Mouse (Mus musculus) midbrain, embryonic 10.5 days (tissue): ENCODE measurements around the gene Trim71. TPM values are rescaled to one million over a fixed set of nuclear protein-coding genes. Genes with fewer than 3 reads are reported as not detected.

Experiments used
- DNase-seq: peaks from one replicate; pipeline ENCODE4 v3.0.0-alpha.2; 2017; ENCODE audit warnings: low spot score
- H3K27ac ChIP-seq: fragments of 300-500 bp; sonication (generic); replicated peaks from 2 replicates; pipeline ENCODE4 v1.5.1; 2016; ENCODE audit warnings: mild to moderate bottlenecking
- H3K27me3 ChIP-seq: fragments of 300-500 bp; sonication (generic); 2 replicates; pipeline ENCODE4 v1.6.1; 2016; ENCODE audit warnings: low read depth, mild to moderate bottlenecking; ENCODE audit not compliant: poor library complexity, severe bottlenecking
- H3K36me3 ChIP-seq: fragments of 300-500 bp; sonication (generic); 2 replicates; pipeline ENCODE4 v1.6.1; 2016; ENCODE audit warnings: mild to moderate bottlenecking, moderate library complexity
- H3K4me1 ChIP-seq: fragments of 300-500 bp; sonication (generic); 2 replicates; pipeline ENCODE4 v1.6.1; 2016
- H3K4me3 ChIP-seq: fragments of 300-500 bp; sonication (generic); 2 replicates; pipeline ENCODE4 v1.5.1; 2016; ENCODE audit warnings: mild to moderate bottlenecking, moderate library complexity
- H3K9me3 ChIP-seq: fragments of 300-500 bp; sonication (generic); replicated peaks from 2 replicates; pipeline ENCODE4 v1.6.1; 2016; ENCODE audit warnings: mild to moderate bottlenecking
- WGBS: fragments of 180-500 bp; shearing (Covaris S2); methylation state at CpG from one replicate; pipeline ENCODE4 v1.1.7; 2016; 5-methylcytosine and 5-hydroxymethylcytosine counted together
- polyA plus RNA-seq: library from polyadenylated mRNA; unstranded; fragments of >200 nt; fragmentation: Nextera tagmentation; extraction: Ambion mirVana; gene quantifications from 2 replicates; pipeline ENCODE4 v1.2.1, GENCODE M21; 2016

Gene Trim71
- polyA plus RNA-seq, 1 experiment from 2014 or later, result 6.8 TPM

DNA sequence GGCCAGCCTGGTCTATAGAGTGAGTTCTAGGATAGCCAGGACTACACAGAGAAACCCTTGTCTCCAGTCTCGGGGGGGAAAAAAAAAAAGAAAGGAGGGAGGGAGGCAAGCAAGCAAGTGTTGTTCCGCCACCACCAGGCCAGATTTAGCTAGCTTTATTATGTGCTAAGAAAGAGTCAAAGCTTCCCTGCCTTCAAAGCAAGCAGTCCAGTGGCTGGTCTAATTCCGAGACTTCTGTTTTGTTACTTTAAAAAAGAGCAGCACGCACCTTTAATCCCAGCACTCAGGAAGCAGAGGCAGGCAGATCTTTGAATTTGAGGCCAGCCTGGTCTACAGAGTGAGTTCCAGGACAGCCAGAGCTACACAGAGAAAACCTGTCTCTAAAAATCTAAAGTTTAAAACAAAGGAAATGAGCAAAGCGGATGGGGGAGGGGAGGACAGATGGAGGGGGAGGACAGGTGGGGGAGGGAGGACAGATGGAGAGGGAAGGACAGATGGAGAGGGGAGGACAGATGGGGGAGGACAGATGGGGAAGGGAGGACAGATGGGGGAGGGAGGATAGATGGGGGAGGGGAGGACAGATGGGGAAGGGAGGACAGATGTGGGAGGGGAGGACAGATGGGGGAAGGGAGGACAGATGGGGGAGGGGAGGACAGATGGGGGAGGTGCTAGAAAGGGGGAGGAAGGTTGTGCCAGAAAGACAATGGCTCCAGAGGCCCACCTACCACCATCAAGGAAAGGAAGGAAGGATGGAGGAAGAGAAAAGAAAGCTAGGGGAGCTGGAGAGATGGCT is 4.7 kb upstream of the Trim71 start:
- Histone ChIP-seq H3K27me3 (no peaks in the 10 kb centered on the region), H3K4me3 (no peak overlapping the region), H3K4me1 (peaks cover 17% of the 10 kb centered on the region), H3K9me3 (no peaks in the 10 kb centered on the region; the same call in 1 of the 2 replicates), H3K27ac (no peak overlapping the region), H3K36me3 (no peaks in the 10 kb centered on the region)
- WGBS, result 86% methylated on average over 5 of the region's 5 CpGs
- no peak for DNase-seq

DNA sequence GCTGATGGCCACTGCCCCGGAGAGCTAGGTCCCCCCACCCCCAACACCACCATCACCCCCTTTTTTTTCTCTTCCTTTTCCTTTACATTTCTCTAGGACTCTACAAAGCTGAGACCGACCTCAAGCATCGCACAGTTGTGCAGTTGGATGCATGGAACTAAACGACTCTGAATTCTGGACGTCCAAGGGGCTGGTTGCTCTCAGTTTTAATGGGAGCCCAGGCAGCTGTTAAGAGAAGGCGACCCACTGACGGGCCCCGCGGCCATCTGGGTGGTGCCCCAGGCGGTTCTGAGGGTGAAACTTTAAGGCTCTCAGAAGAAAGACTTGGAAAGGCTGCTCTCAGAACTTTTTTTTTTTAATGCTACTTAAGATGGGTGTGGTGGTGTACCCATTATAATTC is 498 bp upstream of the Trim71 start:
- peak; percentile 51 for DNase-seq
- H3K9me3 ChIP-seq, result no peaks in the 10 kb centered on the region; the same call in 1 of the 2 replicates
- no peaks in the 10 kb centered on the region for H3K36me3 ChIP-seq
- H3K4me3 ChIP-seq, result peak overlapping the region; percentile 92
- peak overlapping the region; percentile 99 for H3K27ac ChIP-seq
- H3K4me1 ChIP-seq, result peaks cover 40% of the 10 kb centered on the region
- WGBS, result under 1% methylated on average over 10 of the region's 10 CpGs
- no peaks in the 10 kb centered on the region for H3K27me3 ChIP-seq

- H3K4me3 ChIP-seq, result peak overlapping the region; percentile 92
- H3K27ac ChIP-seq, result peak overlapping the region; percentile 99
- H3K4me1 ChIP-seq, result peaks cover 56% of the 10 kb centered on the region
- no peaks in the 10 kb centered on the region for H3K27me3 ChIP-seq
- H3K36me3 ChIP-seq, result no peaks in the 10 kb centered on the region
- under 1% methylated on average over 94 of the region's 122 CpGs for WGBS
- H3K9me3 ChIP-seq, result no peaks in the 10 kb centered on the region; the same call in 1 of the 2 replicates
- DNase-seq, result peak; percentile 69
Observed at GRCm38 (mm10) chr9:114562919-114563751, 1.0 kb downstream of the Trim71 start.

DNA sequence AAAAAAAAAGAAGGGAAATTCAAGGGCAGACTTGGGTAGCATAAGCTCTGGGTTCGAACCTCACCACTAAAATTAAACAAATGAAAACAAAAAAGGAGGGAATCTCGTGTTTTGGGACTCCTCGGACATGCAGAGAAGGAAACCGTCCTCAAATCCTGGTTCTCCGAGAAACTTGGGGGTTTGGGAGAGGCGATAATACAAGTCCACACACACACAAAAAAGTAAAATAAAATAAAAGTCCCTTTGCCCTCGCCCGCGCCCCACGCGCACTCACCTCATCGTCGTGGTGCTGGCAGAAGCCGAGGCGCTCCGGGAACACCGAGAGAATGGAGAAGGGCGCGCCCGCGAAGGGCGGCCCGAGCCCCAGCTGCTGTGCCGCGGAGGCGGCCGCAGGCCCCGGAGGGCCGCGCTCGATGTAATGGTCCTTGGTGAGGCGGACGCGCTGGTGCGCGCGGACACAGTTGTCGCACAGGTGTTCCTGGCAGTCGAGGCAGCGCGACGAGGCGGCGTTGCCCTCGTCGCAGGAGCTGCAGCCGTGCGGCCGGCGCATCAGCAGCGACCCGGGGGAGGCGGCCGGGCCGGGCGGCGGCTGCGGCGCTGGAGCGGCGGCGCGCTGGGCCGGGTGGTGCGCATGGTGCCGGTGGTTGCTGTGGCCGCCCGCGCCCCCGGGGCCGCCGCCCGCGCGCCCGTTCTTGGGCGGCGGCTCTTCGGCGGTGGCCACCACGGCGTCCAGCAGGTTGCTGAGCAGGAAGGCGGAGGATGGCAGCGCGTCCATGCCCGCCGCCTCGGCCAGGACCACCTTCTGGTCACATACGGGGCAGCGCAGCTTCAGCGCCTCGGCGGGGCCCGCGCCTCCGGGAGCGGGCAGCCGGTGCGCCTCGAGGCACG is 1.9 kb downstream of the Trim71 start:
- no peaks in the 10 kb centered on the region; the same call in 1 of the 2 replicates for H3K9me3 ChIP-seq
- H3K4me1 ChIP-seq, result peaks cover 64% of the 10 kb centered on the region
- DNase-seq, result peak; percentile 62
- peak overlapping the region; percentile 99 for H3K27ac ChIP-seq
- H3K27me3 ChIP-seq, result no peaks in the 10 kb centered on the region
- under 1% methylated on average over 98 of the region's 101 CpGs for WGBS
- H3K4me3 ChIP-seq, result peak overlapping the region; percentile 92
- no peaks in the 10 kb centered on the region for H3K36me3 ChIP-seq

DNA sequence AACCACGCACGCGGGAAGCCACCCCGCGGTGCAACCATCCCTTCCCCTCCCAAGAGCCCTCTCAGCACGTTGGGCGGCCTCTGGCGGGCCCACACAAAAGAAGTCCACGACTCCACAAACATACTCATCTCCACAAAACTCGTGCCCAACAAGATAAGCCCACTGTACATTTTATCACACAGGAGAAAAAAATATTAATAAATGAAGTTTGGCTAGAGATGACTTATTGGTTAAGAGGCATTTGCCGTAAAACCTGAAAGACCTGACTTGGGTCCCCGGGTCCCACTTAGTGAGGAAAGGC is 2.5 kb downstream of the Trim71 start:
- Histone ChIP-seq H3K4me1 (peaks cover 71% of the 10 kb centered on the region), H3K4me3 (peak overlapping the region; percentile 92), H3K27ac (peak overlapping the region; percentile 99), H3K27me3 (no peaks in the 10 kb centered on the region), H3K9me3 (no peaks in the 10 kb centered on the region), H3K36me3 (no peaks in the 10 kb centered on the region)
- WGBS, result 0% methylated on average over 12 of the region's 12 CpGs
- DNase-seq, result peak; percentile 60

DNA sequence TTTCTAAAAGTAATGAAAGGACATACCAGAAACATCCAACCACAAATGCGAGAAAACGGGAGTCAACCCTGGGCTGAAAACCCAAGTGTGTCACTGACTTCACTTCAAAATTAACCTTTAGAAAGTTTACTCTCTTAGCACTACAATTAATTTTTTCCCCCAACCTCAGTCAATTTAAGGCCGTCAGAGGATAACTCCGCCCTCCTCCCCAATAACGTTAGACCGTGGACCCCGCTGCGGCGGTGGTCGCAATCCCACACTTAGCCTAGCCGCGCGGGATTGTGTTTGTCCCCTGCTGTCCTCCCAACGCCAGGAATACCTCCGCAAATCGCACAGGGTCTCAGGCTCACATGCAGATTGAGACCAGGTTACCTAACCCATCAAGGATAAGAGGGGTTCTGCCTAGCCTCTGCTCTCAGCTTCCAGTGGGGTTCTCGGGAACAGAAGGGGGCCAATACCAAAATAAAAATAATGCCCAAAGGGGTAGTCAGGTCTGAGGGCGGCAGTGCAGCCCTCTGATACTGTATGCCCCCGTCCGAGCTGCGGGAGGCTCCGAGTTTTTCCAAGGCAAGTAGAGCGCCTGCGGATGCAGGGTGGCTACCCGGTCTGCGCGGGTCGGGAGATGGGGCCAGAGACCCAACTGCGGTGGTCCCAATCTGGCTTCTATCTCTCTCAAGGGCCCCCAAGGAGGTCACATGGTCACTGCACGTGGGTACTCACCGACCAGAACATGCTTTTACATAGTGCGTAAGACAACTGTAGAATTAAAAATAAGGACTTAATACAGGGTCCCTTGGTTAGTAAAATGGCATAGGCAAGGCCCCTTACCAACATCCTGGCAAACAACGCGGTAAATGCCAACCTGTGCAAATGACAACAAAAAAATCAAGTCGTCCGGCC is 3.1 kb downstream of the Trim71 start:
- Histone ChIP-seq H3K9me3 (no peaks in the 10 kb centered on the region), H3K27me3 (no peaks in the 10 kb centered on the region), H3K27ac (peak overlapping the region; percentile 99), H3K36me3 (no peaks in the 10 kb centered on the region), H3K4me1 (peaks cover 77% of the 10 kb centered on the region), H3K4me3 (peak overlapping the region; percentile 92)
- peak; percentile 50 for DNase-seq
- under 1% methylated on average over 36 of the region's 36 CpGs for WGBS

GRCm38 (mm10) chr9:114560141-114560540 is 4.0 kb downstream of the Trim71 start:
- peaks cover 78% of the 10 kb centered on the region for H3K4me1 ChIP-seq
- no peaks in the 10 kb centered on the region for H3K9me3 ChIP-seq
- WGBS, result 9% methylated on average over 7 of the region's 7 CpGs
- H3K36me3 ChIP-seq, result peaks cover 5% of the 10 kb centered on the region; the same call in 1 of the 2 replicates
- H3K27ac ChIP-seq, result peak overlapping the region; percentile 99; the same call in 1 of the 2 replicates
- DNase-seq, result no peak
- no peaks in the 10 kb centered on the region for H3K27me3 ChIP-seq
- peak overlapping the region; percentile 92 for H3K4me3 ChIP-seq

GRCm38 (mm10) chr9:114557086-114557485 is 7.1 kb downstream of the Trim71 start:
- Histone ChIP-seq H3K9me3 (no peaks in the 10 kb centered on the region), H3K27ac (no peak overlapping the region)
- 15% methylated on average over 7 of the region's 7 CpGs for WGBS

DNA sequence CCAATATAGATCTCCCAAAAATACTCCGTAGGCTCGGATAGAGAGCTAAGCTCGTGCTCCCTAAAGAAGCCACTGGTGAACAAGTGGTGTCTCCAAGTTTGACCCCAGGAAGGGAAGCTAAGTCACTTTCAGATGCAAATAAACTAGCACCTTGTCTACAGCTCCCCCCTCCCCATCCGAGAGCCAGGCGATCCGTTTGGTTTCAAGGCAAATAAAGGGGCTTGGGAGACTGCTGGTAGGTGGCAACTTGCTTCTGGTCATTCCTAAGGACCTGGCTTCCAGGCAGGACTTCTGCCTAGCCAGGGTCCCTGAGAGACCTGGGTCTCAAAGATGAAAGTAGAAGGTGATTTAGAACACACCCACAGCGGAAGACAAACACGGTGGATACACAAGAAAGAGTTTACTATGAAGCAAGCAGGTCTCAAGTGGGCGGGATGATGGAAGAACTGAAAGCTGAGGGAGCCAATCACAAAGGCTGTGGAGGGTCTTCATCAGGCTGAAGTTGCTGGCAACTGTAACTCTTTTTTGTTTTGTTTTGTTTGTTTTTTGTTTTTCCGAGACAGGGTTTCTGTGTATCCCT is 7.8 kb downstream of the Trim71 start:
- WGBS, result 26% methylated on average over 10 of the region's 10 CpGs
- Histone ChIP-seq H3K27me3 (no peaks in the 10 kb centered on the region), H3K4me1 (peaks cover 80% of the 10 kb centered on the region), H3K9me3 (no peaks in the 10 kb centered on the region), H3K36me3 (peaks cover 24% of the 10 kb centered on the region), H3K27ac (0 out of 2 replicates have a peak overlapping the region, but pooled peaks have one; percentile 57), H3K4me3 (peak overlapping the region; percentile 20; the same call in 1 of the 2 replicates)
- DNase-seq, result no peak

More at GRCm38 (mm10) chr9:114557086-114557485, 7.1 kb downstream of the Trim71 start:
- Histone ChIP-seq H3K4me1 (peaks cover 82% of the 10 kb centered on the region), H3K36me3 (peaks cover 16% of the 10 kb centered on the region), H3K27me3 (no peaks in the 10 kb centered on the region), H3K4me3 (no peak overlapping the region)
- no peak for DNase-seq

DNA sequence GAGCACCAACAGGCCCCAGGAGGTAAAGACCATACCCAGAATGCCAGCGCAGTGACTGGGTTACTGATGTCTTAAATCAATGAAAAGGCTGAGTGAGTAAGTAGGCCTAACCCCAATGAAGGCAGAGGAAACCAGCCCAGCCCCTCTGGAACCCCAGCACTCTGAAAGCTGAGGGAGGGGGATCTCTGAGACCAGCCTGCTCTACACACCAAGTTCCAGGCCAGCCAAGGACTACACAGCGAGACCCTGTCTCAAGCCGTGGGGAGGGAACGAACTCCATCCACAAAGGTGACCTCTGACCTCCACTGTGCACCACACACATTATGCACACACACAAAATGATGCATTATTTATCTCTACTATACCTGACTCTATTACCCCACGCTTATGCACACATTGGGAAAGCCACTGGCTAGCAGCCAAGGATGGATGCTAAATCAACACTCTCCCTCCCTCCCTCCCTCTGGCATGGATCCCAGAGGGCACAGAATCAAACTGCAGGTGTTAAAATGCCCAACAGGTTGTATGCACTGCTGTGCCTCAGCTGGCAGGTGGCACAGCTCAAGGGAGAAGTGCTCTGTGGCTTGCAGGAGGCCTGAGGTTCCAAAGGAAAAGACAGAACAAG is 9.7 kb downstream of the Trim71 start:
- WGBS, result 79% methylated on average over 5 of the region's 5 CpGs
- Histone ChIP-seq H3K27ac (no peak overlapping the region), H3K27me3 (no peaks in the 10 kb centered on the region), H3K36me3 (peaks cover 25% of the 10 kb centered on the region), H3K9me3 (no peaks in the 10 kb centered on the region), H3K4me1 (peaks cover 79% of the 10 kb centered on the region), H3K4me3 (no peak overlapping the region)
- DNase-seq, result no peak

GRCm38 (mm10) chr9:114553828-114554227 is 10.3 kb downstream of the Trim71 start:
- Histone ChIP-seq H3K4me3 (no peak overlapping the region), H3K9me3 (no peaks in the 10 kb centered on the region), H3K4me1 (peaks cover 79% of the 10 kb centered on the region), H3K36me3 (peaks cover 25% of the 10 kb centered on the region), H3K27me3 (no peaks in the 10 kb centered on the region), H3K27ac (no peak overlapping the region)
- DNase-seq, result no peak
